Mouse (Mus musculus) heart, embryonic 16.5 days (tissue): ENCODE data around the gene Ppp1r35. TPM values are rescaled to one million over a fixed set of nuclear protein-coding genes. Genes with fewer than 3 reads are reported as not detected.

Source experiments
- ATAC-seq: fragments of 200-750 bp; cut with Nextera tagmentation; replicated peaks from 2 replicates; pipeline ENCODE4 v1.8.0; 2017; ENCODE audit warnings: moderate number of reproducible peaks; ENCODE audit not compliant: insufficient read depth, low FRiP score; ENCODE audit errors: extremely low read depth
- H3K27ac ChIP-seq: fragments of 300-500 bp; sonication (generic); 2 replicates; pipeline ENCODE4 v1.5.1; 2014; ENCODE audit warnings: mild to moderate bottlenecking, low read length, control low read depth, moderate library complexity
- H3K27me3 ChIP-seq: fragments of 300-500 bp; sonication (generic); 2 replicates; pipeline ENCODE4 v1.6.1; 2014; ENCODE audit warnings: low read length, mixed read lengths; ENCODE audit not compliant: control insufficient read depth, insufficient read depth
- H3K36me3 ChIP-seq: fragments of 300-500 bp; sonication (generic); 2 replicates; pipeline ENCODE4 v1.6.1; 2014; ENCODE audit not compliant: control insufficient read depth, insufficient read depth
- H3K4me1 ChIP-seq: fragments of 300-500 bp; sonication (generic); 2 replicates; pipeline ENCODE4 v1.6.1; 2014; ENCODE audit warnings: low read length, mixed read lengths; ENCODE audit not compliant: control insufficient read depth, insufficient read depth
- H3K4me2 ChIP-seq: fragments of 300-500 bp; sonication (generic); 2 replicates; pipeline ENCODE4 v1.6.1; 2014; ENCODE audit warnings: low read depth, mild to moderate bottlenecking, control low read depth, low read length
- H3K4me3 ChIP-seq: fragments of 300-500 bp; sonication (generic); 2 replicates; pipeline ENCODE4 v1.5.1; 2014; ENCODE audit warnings: mild to moderate bottlenecking, control low read depth, low read length
- H3K9ac ChIP-seq: fragments of 300-500 bp; sonication (generic); 2 replicates; pipeline ENCODE4 v1.6.1; 2014; ENCODE audit warnings: low read length, control low read depth
- H3K9me3 ChIP-seq: fragments of 300-500 bp; sonication (generic); replicated peaks from 2 replicates; pipeline ENCODE4 v1.6.1; 2016; ENCODE audit warnings: low read length; ENCODE audit not compliant: control insufficient read depth
- WGBS: fragments of 180-500 bp; shearing (Covaris S2); extraction: QIAGEN DNeasy Blood & Tissue Kit; methylation state at CpG from one replicate; pipeline ENCODE4 v1.1.7; 2014; 5-methylcytosine and 5-hydroxymethylcytosine counted together
- polyA plus RNA-seq: library from polyadenylated mRNA; unstranded; fragments of >200 nt; fragmentation: Nextera tagmentation; extraction: Ambion mirVana; gene quantifications from 2 replicates; pipeline ENCODE4 v1.2.1, GENCODE M21; 2015

The Ppp1r35 gene
- polyA plus RNA-seq, 1 experiment from 2014 or later, result 22.6 TPM

- H3K9me3 ChIP-seq, result peaks cover 3% of the 10 kb centered on the region; the same call in 1 of the 2 replicates
- peak overlapping the region; percentile 91 for H3K9ac ChIP-seq
- H3K27ac ChIP-seq, result peak overlapping the region; percentile 100
- peaks cover 25% of the 10 kb centered on the region for H3K36me3 ChIP-seq
- peaks cover 27% of the 10 kb centered on the region for H3K4me1 ChIP-seq
- H3K4me3 ChIP-seq, result peak overlapping the region; percentile 84
- ATAC-seq, result peak; percentile 2
- WGBS, result 2% methylated on average over 52 of the region's 62 CpGs
- peak overlapping the region; percentile 90 for H3K4me2 ChIP-seq
- no peaks in the 10 kb centered on the region for H3K27me3 ChIP-seq
Measured at GRCm38 (mm10) chr5:137785164-137786031, 6.7 kb downstream of the Ppp1r35 start.

DNA sequence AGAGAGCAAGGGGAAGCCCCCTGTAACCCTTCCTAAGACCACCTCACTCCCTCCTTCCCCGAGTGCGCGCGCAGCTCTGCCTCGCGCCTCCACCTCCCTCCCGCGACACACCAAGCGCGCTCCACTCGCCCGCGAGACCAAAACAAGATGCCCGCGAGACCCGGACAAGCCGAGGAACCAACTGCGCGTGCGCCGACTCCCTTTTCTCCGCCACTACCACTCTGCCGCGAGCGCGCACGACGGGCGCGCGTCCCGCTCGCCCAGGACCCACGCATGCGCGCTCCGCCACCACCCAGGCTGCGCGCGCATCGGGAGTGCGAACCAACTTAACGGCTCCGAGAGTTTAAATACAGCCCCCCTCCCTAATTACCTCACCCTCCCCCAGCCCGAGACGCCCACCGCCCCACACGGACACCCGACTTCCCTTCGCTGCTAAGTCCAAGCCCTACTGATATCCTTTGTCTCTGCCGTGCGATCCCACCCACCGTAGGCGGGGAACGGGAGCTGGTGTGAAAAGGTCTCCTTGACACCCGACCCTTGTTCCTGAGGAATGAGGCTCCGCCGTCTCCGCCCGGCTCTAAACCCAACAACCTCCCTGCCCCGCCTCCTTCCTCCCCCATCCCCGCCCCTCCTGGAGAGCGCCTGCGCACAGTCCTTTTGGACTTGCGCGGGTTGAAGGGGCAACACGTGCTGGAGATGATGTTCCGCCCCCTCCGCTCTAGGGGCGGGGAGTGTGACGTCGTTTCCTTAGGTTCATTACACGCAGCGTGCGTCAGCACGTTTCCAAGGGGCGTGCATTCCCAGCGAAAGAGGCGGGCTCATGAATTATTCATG, 7.7 kb downstream of the Ppp1r35 start:
- Histone ChIP-seq H3K36me3 (peaks cover 19% of the 10 kb centered on the region), H3K27me3 (no peaks in the 10 kb centered on the region), H3K9me3 (peaks cover 3% of the 10 kb centered on the region; the same call in 1 of the 2 replicates), H3K4me3 (peak overlapping the region; percentile 84), H3K4me2 (peak overlapping the region; percentile 90), H3K27ac (peak overlapping the region; percentile 100), H3K4me1 (peaks cover 26% of the 10 kb centered on the region), H3K9ac (peak overlapping the region; percentile 91)
- peak; percentile 91 for ATAC-seq
- WGBS, result under 1% methylated on average over 79 of the region's 79 CpGs

DNA sequence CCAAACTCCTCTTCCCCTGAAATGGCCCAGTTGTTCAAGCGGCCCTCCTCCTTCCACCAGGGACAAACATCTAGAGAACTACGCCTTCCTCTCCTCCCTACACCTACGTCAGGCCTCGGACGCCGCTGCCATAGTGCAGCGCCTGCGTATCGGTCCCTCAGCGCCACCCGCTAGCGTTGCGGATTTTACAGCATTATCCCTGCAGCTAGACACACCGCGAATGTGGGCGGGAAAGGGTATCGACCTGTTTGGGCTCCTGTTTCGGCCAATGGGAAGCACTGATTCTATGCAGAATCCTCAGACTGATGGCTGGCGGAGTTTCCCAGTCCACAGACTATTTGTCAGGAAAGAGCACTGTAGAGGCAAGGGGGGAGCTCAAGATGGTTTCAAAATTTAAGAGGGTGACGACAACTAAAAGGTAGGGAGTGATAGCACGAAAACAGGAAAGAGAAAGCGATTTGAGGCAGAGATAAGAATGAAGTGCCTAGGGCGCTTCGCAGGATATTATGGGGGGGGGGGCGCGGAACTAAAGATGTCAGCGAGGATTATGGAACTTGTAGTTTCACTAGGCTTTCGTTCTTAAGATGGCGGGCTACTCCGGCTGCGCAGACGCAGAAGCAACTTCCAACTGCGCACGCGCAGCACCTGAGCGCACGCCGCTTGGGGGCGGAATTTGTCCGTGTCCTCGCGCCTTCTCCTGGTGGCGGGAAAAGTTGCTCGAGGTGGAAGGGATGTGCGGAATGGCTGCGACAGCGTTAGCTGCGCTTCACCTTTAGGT, 8.7 kb downstream of the Ppp1r35 start, which contains the start of the genes Mepce and Zcwpw1:
TSS of gene Mepce (minus strand) at position 505 of the 778 bp plus-strand sequence.
TSS of gene Zcwpw1 (plus strand) at position 648 of the 778 bp plus-strand sequence.
- Histone ChIP-seq H3K9me3 (peaks cover 3% of the 10 kb centered on the region; the same call in 1 of the 2 replicates), H3K36me3 (peaks cover 8% of the 10 kb centered on the region), H3K4me3 (peak within 1 kb of the TSS; percentile 84), H3K9ac (peak within 1 kb of the TSS; percentile 91), H3K27me3 (no peaks in the 10 kb centered on the region), H3K27ac (peak within 1 kb of the TSS; percentile 100), H3K4me2 (peak within 1 kb of the TSS; percentile 90), H3K4me1 (peaks cover 26% of the 10 kb centered on the region)
- ATAC-seq, result peak; percentile 61
- WGBS, result under 1% methylated on average over 48 of the region's 48 CpGs

GRCm38 (mm10) chr5:137788171-137788570, 9.5 kb downstream of the Ppp1r35 start:
- no peak overlapping the region for H3K27ac ChIP-seq
- H3K4me1 ChIP-seq, result peaks cover 21% of the 10 kb centered on the region
- peaks cover under 1% of the 10 kb centered on the region for H3K36me3 ChIP-seq
- ATAC-seq, result no peak
- no peaks in the 10 kb centered on the region for H3K27me3 ChIP-seq
- peaks cover 3% of the 10 kb centered on the region; the same call in 1 of the 2 replicates for H3K9me3 ChIP-seq
- peak overlapping the region; percentile 87 for H3K4me2 ChIP-seq
- peak overlapping the region; percentile 64 for H3K4me3 ChIP-seq
- H3K9ac ChIP-seq, result no peak overlapping the region
- 68% methylated on average over 24 of the region's 24 CpGs for WGBS

DNA sequence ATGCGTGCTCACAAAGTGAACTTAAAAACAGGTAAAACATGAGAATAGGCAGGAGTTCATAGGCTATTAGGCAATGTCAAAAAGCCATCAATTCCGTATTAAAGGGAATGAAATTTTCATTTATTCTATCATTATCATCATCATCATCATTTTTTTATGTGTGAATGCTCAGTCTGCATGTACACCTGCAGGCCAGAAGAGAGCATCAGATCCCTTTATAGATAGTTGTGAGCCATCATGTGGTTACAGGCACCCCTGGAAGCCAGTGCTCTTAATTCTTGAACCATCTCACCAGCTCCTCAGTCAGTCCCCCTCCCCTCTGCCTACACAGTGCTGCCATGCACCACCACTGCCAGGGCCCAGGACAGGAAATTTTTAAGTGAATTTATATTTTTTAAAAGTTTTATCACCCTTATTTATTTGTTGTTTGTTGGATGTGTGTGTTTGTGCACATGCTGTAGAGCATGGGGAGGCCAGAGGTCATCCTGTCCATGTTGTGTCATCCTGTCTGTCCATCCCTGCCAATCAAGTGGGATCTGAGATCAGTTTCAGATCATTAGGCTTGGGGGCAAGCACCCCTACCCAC, 10.4 kb downstream of the Ppp1r35 start:
- WGBS, result 92% methylated on average over 2 of the region's 2 CpGs
- Histone ChIP-seq H3K27me3 (no peaks in the 10 kb centered on the region), H3K4me3 (no peak overlapping the region), H3K4me1 (peaks cover 13% of the 10 kb centered on the region), H3K9me3 (peaks cover 3% of the 10 kb centered on the region; the same call in 1 of the 2 replicates), H3K36me3 (no peaks in the 10 kb centered on the region; the same call in 1 of the 2 replicates), H3K4me2 (no peak overlapping the region), H3K27ac (no peak overlapping the region), H3K9ac (no peak overlapping the region)
- ATAC-seq, result no peak

- ATAC-seq, result no peak
- H3K9ac ChIP-seq, result no peak overlapping the region
Measured at GRCm38 (mm10) chr5:137791553-137791952, 12.9 kb downstream of the Ppp1r35 start.

DNA sequence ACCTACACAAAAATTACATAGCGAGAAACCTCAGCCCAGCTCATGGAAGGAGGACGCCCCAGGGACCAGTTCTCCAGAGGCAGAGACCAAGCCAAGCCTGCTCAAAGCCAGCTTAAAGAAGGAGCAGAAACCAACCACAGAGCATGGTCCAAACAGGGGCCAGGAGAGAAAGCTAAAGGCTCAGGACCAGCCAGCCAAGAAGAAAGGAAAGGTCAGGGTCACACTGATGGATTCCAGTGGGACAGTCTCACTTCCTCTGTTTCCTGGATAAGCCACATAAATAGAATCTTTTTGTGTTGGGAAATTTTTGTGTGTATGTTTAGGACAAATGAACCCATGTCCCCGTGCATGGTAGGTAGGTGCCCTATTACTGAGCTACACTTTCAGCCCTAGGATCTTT, 18.0 kb downstream of the Ppp1r35 start:
- Histone ChIP-seq H3K4me1 (no peaks in the 10 kb centered on the region), H3K9me3 (no peaks in the 10 kb centered on the region), H3K4me2 (no peak overlapping the region), H3K4me3 (no peak overlapping the region), H3K36me3 (no peaks in the 10 kb centered on the region), H3K27me3 (no peaks in the 10 kb centered on the region), H3K27ac (no peak overlapping the region), H3K9ac (no peak overlapping the region)
- 65% methylated on average over 3 of the region's 3 CpGs for whole genome bisulfite sequencing
- no peak for ATAC-seq

More at GRCm38 (mm10) chr5:137791553-137791952, 12.9 kb downstream of the Ppp1r35 start:
- H3K36me3 ChIP-seq, result no peaks in the 10 kb centered on the region
- peaks cover 3% of the 10 kb centered on the region; the same call in 1 of the 2 replicates for H3K9me3 ChIP-seq
- no peak overlapping the region for H3K4me2 ChIP-seq
- no peak overlapping the region for H3K4me3 ChIP-seq
- no peak overlapping the region for H3K27ac ChIP-seq
- H3K4me1 ChIP-seq, result no peaks in the 10 kb centered on the region
- H3K27me3 ChIP-seq, result no peaks in the 10 kb centered on the region

DNA sequence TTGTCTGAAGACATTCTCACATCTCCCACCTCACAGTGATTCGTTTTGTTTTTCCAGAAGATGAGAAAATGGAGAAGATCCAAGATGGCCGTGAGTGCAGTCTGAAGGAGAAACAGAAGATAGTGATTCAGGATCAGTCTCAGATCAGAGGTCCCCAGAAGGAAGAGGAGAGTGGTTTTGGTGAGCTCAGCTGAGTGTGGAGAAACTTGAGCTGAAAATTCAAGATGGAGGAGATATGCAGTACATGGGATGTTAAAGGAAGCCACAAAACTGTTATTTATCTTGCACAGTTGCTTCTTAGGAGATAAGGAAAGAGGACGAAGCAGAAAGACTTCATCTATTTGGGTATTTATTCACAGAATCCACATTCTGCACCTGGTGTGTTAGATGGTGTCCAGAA, 22.3 kb downstream of the Ppp1r35 start:
- 64% methylated on average over 3 of the region's 3 CpGs for WGBS
- Histone ChIP-seq H3K4me1 (no peaks in the 10 kb centered on the region), H3K9ac (no peak overlapping the region), H3K4me3 (no peak overlapping the region), H3K27me3 (no peaks in the 10 kb centered on the region), H3K9me3 (no peaks in the 10 kb centered on the region), H3K27ac (no peak overlapping the region), H3K4me2 (no peak overlapping the region), H3K36me3 (no peaks in the 10 kb centered on the region)
- ATAC-seq, result no peak
